Mouse (Mus musculus) heart, adult 2 months (tissue): Measurements from ENCODE around the gene Hist2h2ab.

Experiments used
- CTCF ChIP-seq: fragments of 200-600 bp; IDR thresholded peaks from 2 replicates; pipeline ENCODE4 v1.8.1; 2022; ENCODE audit warnings: antibody characterized with exemption, mild to moderate bottlenecking, moderate library complexity
- EP300 ChIP-seq: fragments of 200-500 bp; IDR thresholded peaks from 2 replicates; pipeline ENCODE4 v1.6.1; 2011; ENCODE audit warnings: low read depth, low read length, control low read depth; ENCODE audit not compliant: insufficient read depth
- POLR2A ChIP-seq: fragments of 200-500 bp; IDR thresholded peaks from 2 replicates; pipeline ENCODE4 v1.6.1; 2011; ENCODE audit warnings: mild to moderate bottlenecking, low read depth, low read length, control low read depth; ENCODE audit not compliant: insufficient read depth

DNA sequence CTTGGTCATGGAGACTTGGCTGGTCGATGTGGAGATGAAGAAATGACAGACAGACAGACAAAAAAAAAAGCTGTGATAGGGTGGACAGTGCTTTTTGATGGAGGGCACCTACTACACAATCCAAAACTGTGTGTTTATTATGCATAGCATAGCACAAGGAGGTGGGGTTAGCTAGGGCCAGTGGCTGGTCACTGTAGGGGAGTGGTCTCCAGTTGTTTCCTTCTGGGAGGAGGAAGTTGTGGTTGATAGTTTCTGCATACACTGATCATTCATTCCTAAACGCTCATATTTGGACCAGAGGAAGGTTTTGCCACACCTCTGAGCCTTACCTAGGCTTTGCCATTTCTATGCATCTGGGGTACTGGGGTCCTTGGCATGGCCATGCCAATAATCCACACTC lies 10.7 kb downstream of the Hist2h2ab start:
- TF ChIP-seq POLR2A (no peak), CTCF (no peak), EP300 (no peak)
